Mouse (Mus musculus) layer of hippocampus, adult 9-11 months (tissue): ENCODE data around the gene Klf5.

ENCODE experiments used
- DNase-seq: peaks from one replicate; pipeline ENCODE4 v3.0.0; 2022

Klf5 gene

DNA sequence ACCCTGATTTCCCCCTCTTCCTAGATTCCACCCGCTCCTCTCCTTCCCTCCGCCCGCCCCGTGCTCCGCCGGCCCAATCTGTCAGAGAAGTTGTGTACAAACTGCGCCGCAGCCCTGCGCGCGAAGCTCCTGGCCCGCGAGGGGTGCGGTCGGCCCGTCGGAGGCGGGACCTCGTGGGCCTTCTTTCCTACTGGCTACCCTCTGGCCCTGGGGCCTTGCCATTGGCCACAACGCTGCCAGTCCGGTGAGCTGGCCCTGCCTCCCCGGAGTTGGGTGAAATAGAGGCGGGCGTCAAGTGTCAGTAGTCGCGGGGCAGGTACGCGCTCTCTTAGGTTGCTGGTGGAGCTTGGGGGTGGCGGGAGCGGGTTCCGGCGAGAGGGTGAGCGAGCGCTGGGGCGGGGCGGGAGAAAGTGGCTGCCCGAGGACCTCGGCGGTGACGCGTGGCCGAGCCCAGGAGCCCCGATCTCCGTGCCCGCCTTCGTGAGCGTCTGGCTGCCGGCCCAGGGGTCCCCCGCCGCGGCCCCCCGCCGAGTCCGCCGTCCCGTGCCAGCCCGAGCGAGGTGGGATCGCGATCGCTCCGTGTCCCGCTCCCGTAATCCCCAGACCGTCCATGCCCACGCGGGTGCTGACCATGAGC is at the start of gene Klf5:
Gene Klf5, plus strand, starts transcription at position 307 of the 637 bp plus-strand sequence.
- DNase-seq = peak; percentile 91

DNA sequence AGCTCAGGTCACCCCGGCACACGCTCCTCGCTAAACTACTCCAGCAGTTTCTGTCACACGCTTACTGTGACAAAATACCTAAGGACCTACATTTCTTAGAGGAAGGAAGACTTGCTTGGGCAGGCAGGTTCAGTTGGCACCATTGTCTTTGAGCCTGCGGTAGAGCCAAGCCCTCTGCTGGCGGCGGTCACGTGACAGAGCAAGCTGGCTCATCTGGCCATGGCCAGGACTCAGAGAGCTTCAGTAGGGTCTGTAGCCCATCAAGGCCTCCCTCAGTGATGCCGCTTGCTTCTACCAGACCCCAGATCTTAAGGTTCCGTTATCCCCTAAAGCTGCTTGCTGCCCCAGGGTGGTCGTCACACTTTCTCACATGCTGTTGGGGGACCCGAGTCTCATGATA is 36.5 kb upstream of the Klf5 start:
- no peak for DNase-seq

GRCm38 (mm10) chr14:99263816-99264215 is 34.7 kb upstream of the Klf5 start:
- DNase-seq = no peak

DNA sequence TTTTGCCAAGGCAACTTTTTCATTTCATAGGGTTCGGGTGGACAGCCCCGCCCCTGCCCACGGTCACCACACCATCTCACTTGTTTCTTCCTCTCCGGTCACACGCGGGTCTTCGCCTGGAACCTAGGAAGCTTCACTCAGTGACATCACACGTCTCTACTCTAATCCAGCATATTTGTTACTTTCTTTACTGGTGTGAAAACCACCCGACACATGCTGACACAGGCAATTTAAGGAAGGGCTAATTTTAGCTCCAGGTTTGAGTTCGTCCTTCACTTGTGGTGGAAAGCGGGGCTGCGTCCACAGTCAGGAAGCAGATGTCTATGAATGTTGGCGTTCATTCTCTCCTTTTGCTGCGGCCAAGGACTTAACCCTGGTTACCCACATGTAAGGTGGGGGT is 32.7 kb upstream of the Klf5 start:
- no peak for DNase-seq

GRCm38 (mm10) chr14:99266749-99267148 is 31.7 kb upstream of the Klf5 start:
- DNase-seq = no peak

DNA sequence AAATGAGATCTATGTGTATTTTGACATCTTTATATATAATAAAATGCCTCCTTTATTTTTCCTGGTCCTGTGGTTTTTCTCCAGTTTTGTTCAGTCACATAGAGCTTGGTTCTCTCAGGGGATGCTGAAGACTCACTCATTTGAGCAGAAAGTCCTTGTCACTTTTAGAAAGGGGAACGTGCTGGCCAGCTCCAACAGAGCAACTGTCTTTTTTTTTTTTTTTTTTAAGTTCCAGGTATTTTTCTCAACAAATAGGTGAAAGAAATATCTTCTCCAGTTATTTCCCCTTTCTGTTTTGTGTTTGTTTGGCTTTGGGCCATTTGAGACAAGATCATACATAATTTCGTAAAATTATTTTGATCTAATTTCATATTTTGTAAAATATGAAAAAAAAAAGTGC is 24.4 kb upstream of the Klf5 start:
- no peak for DNase-seq

DNA sequence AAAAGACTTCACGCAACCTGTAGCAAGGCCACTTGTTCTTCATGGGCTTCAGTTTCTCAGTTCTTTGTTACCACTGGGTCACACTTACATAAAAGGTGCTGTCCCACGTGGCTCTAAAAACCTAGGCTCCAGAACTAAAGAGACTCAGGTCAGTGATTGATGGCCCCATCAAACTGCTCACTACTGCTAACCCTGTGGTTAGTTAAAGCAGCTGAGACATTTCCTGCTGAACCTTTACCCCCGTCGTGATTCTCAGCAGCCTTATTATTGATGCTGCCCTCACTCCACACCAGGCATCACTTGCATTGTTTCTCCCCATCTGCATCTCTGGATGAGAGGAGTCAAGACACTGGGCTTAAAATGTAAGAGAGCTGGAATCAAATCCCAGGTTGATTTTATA is 22.7 kb upstream of the Klf5 start:
- no peak for DNase-seq

GRCm38 (mm10) chr14:99278312-99278711 is 20.2 kb upstream of the Klf5 start:
- DNase-seq = no peak

GRCm38 (mm10) chr14:99278763-99279486 is 19.6 kb upstream of the Klf5 start:
- DNase-seq = no peak

- DNase-seq = no peak
Measured at GRCm38 (mm10) chr14:99280399-99280798, 18.1 kb upstream of the Klf5 start.

GRCm38 (mm10) chr14:99280825-99281433 is 17.6 kb upstream of the Klf5 start:
- no peak for DNase-seq

DNA sequence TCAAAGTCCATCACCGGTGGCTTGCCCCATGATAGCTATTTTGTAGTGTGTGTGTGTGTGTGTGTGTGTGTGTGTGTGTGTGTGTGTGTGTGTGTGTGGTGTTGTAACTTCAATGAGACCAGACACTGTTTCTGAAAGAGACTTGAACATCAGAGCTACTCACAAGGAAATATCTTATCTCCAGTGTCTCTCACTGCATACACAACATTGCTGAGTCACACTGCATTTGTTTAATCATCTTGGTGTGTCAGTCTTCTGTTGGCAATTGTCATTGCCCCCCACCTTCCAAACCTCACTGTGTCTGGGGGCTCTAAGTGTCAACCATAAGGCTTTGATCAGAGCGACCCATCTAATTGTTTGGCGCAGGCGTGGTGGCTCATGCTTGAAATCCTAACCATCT is 13.0 kb upstream of the Klf5 start:
- DNase-seq = no peak

- DNase-seq = no peak
Measured at GRCm38 (mm10) chr14:99292176-99292575, 6.3 kb upstream of the Klf5 start.

GRCm38 (mm10) chr14:99294424-99294823 is 4.1 kb upstream of the Klf5 start:
- DNase-seq = no peak

GRCm38 (mm10) chr14:99295606-99296341 is 2.7 kb upstream of the Klf5 start:
- DNase-seq = no peak

DNA sequence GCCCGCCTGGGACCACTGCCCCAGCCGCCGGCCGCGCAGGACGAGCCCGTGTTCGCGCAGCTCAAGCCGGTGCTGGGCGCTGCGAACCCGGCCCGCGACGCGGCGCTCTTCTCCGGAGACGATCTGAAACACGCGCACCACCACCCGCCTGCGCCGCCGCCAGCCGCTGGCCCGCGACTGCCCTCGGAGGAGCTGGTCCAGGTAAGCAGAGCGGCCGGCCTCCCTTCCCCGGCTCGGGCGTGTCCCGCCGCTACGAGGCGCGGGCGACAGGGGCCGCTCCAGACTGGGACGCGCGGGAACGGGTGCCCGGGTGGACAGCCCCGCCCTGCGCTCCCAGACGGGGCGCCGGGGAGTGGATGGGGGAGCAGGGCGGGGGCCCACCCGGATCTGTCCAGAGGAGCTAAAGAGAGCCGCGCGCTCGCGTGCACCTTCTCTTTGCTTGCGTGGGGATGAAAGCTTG is 561 bp downstream of the Klf5 start:
- DNase-seq = peak; percentile 42

- DNase-seq = peak; percentile 21
Measured at GRCm38 (mm10) chr14:99299701-99300191, 1.3 kb downstream of the Klf5 start.

DNA sequence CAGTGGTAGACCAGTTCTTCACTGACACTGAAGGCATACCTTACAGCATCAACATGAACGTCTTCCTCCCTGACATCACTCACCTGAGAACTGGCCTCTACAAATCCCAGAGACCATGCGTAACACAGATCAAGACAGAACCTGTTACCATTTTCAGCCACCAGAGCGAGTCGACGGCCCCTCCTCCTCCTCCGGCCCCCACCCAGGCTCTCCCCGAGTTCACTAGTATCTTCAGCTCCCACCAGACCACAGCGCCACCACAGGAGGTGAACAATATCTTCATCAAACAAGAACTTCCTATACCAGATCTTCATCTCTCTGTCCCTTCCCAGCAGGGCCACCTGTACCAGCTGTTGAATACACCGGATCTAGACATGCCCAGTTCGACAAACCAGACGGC is 3.0 kb downstream of the Klf5 start:
- no peak for DNase-seq

GRCm38 (mm10) chr14:99304387-99304786 is 5.9 kb downstream of the Klf5 start:
- DNase-seq = no peak

DNA sequence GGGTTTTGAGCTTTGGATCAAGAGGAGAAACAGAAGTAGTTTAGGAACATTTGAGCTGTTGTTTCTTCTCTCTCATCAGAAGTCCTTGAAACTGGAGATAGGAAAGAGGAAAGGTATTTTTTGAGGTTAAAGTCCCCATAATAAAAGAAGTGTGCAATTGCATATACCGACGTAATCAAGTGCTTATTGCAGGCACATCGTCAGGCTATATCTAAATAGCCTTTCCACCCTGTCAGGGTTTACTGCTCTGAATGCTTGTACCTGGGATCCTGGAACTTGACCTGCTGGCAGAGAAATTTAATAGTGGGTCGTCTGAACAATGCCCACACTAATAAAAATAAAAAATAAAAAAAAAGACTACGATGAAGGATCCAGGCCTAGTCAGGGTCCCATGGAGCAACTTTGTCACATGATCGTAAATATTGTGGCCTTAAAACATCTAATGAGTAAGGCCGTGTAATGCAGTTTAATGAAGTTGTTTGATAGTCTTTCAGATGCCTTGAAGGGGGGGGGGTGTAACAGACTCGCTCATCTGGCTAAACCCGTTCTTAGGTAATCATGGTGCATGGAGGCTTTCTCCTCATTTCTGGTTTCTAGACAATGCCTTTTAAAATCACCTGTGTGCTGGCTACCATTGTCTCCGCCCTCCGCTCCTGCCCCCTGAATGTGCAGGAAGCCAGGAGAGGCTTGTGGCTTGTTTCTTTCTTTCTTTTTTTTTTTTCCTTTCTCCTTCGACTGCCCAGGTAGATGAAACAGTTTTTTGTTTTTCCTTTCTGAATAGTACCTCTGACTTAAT is 6.7 kb downstream of the Klf5 start:
- no peak for DNase-seq

- no peak for DNase-seq
Measured at GRCm38 (mm10) chr14:99306410-99306809, 7.9 kb downstream of the Klf5 start.

- no peak for DNase-seq
Measured at GRCm38 (mm10) chr14:99309606-99310005, 11.1 kb downstream of the Klf5 start.
